Mouse (Mus musculus): ENCODE data around the gene Sulf2. TPM values are rescaled to one million over a fixed set of nuclear protein-coding genes. Genes with fewer than 3 reads are reported as not detected.

The Sulf2 gene
- total and polyA plus RNA-seq, 2 experiments from 2014 or later = 54.8 to 86.5 TPM

DNA sequence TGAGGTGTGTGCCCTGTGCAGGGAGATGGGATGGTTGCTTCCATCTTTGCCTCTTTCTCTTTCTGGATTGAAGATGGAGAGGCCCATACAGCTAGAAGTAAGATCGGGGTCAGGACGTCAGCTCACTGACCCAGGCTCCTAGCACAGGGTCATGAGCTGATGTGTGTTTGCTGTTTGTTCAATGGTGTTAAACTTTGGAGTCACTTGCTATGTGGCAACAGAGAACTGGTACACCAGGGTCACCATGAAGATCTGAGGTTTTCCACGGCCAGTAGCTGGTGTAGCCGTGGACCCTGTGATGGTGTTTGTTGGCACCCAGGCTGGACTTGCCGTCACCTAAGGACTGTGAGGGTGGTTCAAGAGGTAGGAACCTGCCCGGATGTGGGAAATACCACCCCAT, 63.1 kb downstream of the Sulf2 start:
- Histone ChIP-seq H3K27ac (ENCODE audit: low read depth) (no peak overlapping the region), H3K27me3 (ENCODE audit: control insufficient read depth, insufficient read depth, low read length) (no peaks in the 10 kb centered on the region), H3K4me1 (ENCODE audit: control insufficient read depth, insufficient read depth) (peaks cover 8% of the 10 kb centered on the region), H3K4me2 (ENCODE audit: low read depth, low read length) (no peak overlapping the region), H3K4me3 (ENCODE audit: low read depth, low read length) (no peak overlapping the region), H3K9ac (replicated peaks; ENCODE audit: low read depth, low read length) (no peak overlapping the region), H3K36me3 (replicated peaks; ENCODE audit: control insufficient read depth, insufficient read depth, low read length) (peaks cover 44% of the 10 kb centered on the region), H3K9me3 (replicated peaks; ENCODE audit: control insufficient read depth, low read length) (no peaks in the 10 kb centered on the region)
- WGBS = 88% methylated on average over 6 of the region's 6 CpGs
- no peak for TF ChIP-seq EP300 (IDR thresholded peaks at IDR 0.05; ENCODE audit: low read depth)
- TF ChIP-seq CTCF (IDR thresholded peaks at IDR 0.05; ENCODE audit: low read depth) = no peak
- no peak for DNase-seq (ENCODE audit: low spot score)
- no peak for ATAC-seq (ENCODE audit: insufficient read depth, low read depth)

DNA sequence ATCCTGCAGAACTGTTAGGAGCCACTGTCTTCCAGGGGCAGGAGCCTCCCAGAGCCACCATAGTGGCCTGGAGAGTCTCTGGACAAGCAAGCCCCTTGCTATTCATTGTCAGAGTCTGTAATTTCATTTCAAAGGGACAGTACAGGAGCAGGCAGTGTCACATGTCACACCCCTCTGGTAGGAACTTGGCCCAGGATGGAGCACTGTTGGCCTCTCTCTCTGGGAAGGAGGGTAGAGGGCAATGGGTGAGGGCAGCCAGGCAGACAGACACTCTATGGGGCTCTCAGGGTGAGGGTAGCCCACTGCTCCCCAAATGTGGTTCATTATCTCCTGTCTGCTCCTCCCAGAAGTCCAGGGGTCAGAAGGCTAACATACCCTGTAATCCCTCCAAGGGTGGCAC, 63.9 kb downstream of the Sulf2 start:
- no peaks in the 10 kb centered on the region for H3K9me3 ChIP-seq (replicated peaks; ENCODE audit: control insufficient read depth, low read length)
- TF ChIP-seq CTCF (IDR thresholded peaks at IDR 0.05; ENCODE audit: low read depth) = no peak
- no peak for TF ChIP-seq EP300 (IDR thresholded peaks at IDR 0.05; ENCODE audit: low read depth)
- no peak for ATAC-seq (ENCODE audit: insufficient read depth, low read depth)
- no peak overlapping the region for H3K4me2 ChIP-seq (ENCODE audit: low read depth, low read length)
- peaks cover 8% of the 10 kb centered on the region for H3K4me1 ChIP-seq (ENCODE audit: control insufficient read depth, insufficient read depth)
- DNase-seq (ENCODE audit: low spot score) = no peak
- peaks cover 47% of the 10 kb centered on the region for H3K36me3 ChIP-seq (replicated peaks; ENCODE audit: control insufficient read depth, insufficient read depth, low read length)
- no peaks in the 10 kb centered on the region for H3K27me3 ChIP-seq (ENCODE audit: control insufficient read depth, insufficient read depth, low read length)
- H3K27ac ChIP-seq (ENCODE audit: low read depth) = no peak overlapping the region
- no peak overlapping the region for H3K4me3 ChIP-seq (ENCODE audit: low read depth, low read length)
- H3K9ac ChIP-seq (replicated peaks; ENCODE audit: low read depth, low read length) = no peak overlapping the region

DNA sequence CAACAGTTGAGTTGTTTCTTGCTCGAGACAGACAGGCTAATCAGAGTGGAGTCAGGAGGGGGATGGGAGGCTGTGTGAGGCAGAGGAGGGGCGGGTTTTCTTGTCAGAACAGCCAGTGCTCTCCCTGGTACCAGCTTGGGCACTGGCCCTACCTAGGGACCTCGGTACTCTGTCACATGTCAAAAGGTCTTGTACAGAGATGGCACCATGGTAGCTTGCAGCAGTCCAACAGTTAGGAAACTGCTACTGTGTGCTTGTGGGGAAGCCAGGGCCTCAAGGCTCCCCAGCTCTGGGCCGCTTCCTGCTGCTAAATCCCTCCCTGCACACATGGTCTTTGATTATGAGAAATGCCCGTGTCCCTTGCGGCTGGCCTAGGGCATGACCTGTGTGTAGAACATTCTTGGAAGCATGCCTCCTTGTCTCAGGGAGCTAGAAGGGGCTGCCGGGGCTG, 65.3 kb downstream of the Sulf2 start:
- H3K27ac ChIP-seq (ENCODE audit: low read depth) = peak overlapping the region; percentile 69
- H3K9me3 ChIP-seq (replicated peaks; ENCODE audit: control insufficient read depth, low read length) = no peaks in the 10 kb centered on the region
- 18% methylated on average over 7 of the region's 7 CpGs for WGBS
- H3K9ac ChIP-seq (replicated peaks; ENCODE audit: low read depth, low read length) = no peak overlapping the region; the same call in 1 of the 2 replicates
- no peak overlapping the region for H3K4me3 ChIP-seq (ENCODE audit: low read depth, low read length)
- no peaks in the 10 kb centered on the region for H3K27me3 ChIP-seq (ENCODE audit: control insufficient read depth, insufficient read depth, low read length)
- H3K4me1 ChIP-seq (ENCODE audit: control insufficient read depth, insufficient read depth) = peaks cover 8% of the 10 kb centered on the region
- peaks cover 48% of the 10 kb centered on the region for H3K36me3 ChIP-seq (replicated peaks; ENCODE audit: control insufficient read depth, insufficient read depth, low read length)
- ATAC-seq (ENCODE audit: insufficient read depth, low read depth) (peak; percentile 48), DNase-seq (ENCODE audit: low spot score) (peak; percentile 38)
- no peak overlapping the region for H3K4me2 ChIP-seq (ENCODE audit: low read depth, low read length)
- no peak for TF ChIP-seq EP300 (IDR thresholded peaks at IDR 0.05; ENCODE audit: low read depth)

DNA sequence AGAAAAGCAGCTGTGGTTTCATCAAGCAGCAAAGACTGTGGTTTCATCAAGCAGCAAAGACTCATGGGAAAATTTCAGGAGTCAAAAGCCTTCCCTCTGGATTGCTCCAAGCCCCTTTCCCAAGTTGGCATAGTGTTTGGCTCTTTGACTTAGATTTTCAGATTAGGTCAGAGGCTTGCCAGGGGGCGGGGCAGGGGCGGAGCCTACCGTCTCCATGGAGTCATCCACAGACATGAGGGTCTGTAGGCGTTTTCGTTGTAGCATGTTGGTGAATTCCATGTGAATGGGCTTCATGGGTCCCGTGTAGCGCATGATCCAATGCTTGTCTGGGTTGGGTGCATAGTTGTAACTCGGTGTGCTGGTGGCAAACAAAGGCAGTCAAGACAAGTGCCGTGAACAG, 66.5 kb downstream of the Sulf2 start:
- ATAC-seq (ENCODE audit: insufficient read depth, low read depth) (no peak), DNase-seq (ENCODE audit: low spot score) (no peak)
- no peak overlapping the region for H3K4me3 ChIP-seq (ENCODE audit: low read depth, low read length)
- H3K27me3 ChIP-seq (ENCODE audit: control insufficient read depth, insufficient read depth, low read length) = no peaks in the 10 kb centered on the region
- H3K9me3 ChIP-seq (replicated peaks; ENCODE audit: control insufficient read depth, low read length) = no peaks in the 10 kb centered on the region
- WGBS = 90% methylated on average over 9 of the region's 9 CpGs
- peaks cover 41% of the 10 kb centered on the region for H3K36me3 ChIP-seq (replicated peaks; ENCODE audit: control insufficient read depth, insufficient read depth, low read length)
- no peak overlapping the region for H3K27ac ChIP-seq (ENCODE audit: low read depth)
- H3K4me2 ChIP-seq (ENCODE audit: low read depth, low read length) = no peak overlapping the region
- H3K9ac ChIP-seq (replicated peaks; ENCODE audit: low read depth, low read length) = no peak overlapping the region
- peaks cover 8% of the 10 kb centered on the region for H3K4me1 ChIP-seq (ENCODE audit: control insufficient read depth, insufficient read depth)
- TF ChIP-seq CTCF (IDR thresholded peaks at IDR 0.05; ENCODE audit: low read depth) = no peak
- TF ChIP-seq EP300 (IDR thresholded peaks at IDR 0.05; ENCODE audit: low read depth) = no peak

DNA sequence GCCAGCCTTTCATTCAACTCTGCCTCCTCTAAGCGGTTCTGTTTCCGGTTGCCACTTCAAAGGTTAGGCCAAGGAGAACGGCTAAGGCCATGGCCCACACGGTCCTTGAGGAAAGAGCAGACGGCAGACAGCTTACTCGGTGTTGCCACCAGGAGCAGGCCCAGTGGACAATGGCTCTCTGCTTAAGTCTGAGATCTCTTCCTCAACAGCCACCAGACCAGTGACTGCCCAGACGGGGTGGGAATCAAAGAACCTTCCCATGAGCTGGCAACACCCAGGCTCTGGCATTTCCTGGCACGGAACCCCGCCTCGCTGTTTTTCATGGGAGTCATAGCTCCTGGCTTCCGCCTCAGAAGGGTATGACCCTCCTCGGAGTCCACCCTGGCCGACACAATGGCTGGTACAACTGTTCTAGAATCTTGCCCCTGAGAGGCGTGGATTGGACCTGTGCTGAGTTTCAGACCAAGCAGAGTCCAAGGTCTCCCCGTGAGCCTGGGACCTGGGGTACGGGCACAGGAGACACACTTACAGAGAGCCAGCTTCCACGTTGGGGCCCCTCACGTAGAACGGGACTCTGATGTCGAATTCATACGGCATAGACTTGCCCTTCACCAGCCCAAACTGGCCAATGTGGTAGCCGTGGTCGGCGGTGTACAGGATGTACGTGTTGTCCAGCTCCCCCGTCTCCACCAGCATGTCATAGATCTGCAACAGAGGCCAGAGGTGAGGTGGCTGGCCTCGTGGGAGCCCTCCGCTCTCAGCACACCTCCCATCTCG, 68.8 kb downstream of the Sulf2 start:
- no peak for DNase-seq (ENCODE audit: low spot score)
- Histone ChIP-seq H3K4me2 (ENCODE audit: low read depth, low read length) (no peak overlapping the region), H3K4me1 (ENCODE audit: control insufficient read depth, insufficient read depth) (peaks cover 12% of the 10 kb centered on the region), H3K27ac (ENCODE audit: low read depth) (no peak overlapping the region), H3K9me3 (replicated peaks; ENCODE audit: control insufficient read depth, low read length) (no peaks in the 10 kb centered on the region), H3K9ac (replicated peaks; ENCODE audit: low read depth, low read length) (no peak overlapping the region), H3K36me3 (replicated peaks; ENCODE audit: control insufficient read depth, insufficient read depth, low read length) (peaks cover 19% of the 10 kb centered on the region; the same call in 1 of the 2 replicates), H3K4me3 (ENCODE audit: low read depth, low read length) (no peak overlapping the region), H3K27me3 (ENCODE audit: control insufficient read depth, insufficient read depth, low read length) (no peaks in the 10 kb centered on the region)
- TF ChIP-seq CTCF (IDR thresholded peaks at IDR 0.05; ENCODE audit: low read depth) (no peak), EP300 (IDR thresholded peaks at IDR 0.05; ENCODE audit: low read depth) (no peak)
- no peak for ATAC-seq (ENCODE audit: insufficient read depth, low read depth)
- WGBS = 80% methylated on average over 29 of the region's 29 CpGs

DNA sequence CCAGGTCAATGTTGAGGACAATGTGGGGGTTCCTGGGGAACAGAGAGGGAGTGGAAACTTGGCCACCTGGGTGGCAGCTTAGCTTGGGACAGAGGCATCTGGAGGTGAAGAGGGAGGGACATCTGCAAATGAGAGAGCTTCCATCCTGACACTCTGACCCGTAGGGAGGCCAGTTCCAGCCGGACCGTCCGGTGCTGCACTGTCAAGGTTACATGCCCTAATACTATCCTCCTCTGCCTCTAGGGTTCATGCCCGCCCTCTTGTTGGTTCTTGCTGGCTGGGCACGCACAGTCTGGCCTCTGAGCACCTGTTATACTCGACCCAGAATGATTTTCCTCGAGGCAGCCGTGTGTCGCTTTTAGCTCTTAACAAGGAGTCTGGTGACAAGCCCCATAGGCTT, 69.7 kb downstream of the Sulf2 start:
- WGBS = 89% methylated on average over 10 of the region's 10 CpGs
- ATAC-seq (ENCODE audit: insufficient read depth, low read depth) (no peak), DNase-seq (ENCODE audit: low spot score) (no peak)
- Histone ChIP-seq H3K9ac (replicated peaks; ENCODE audit: low read depth, low read length) (no peak overlapping the region), H3K4me2 (ENCODE audit: low read depth, low read length) (no peak overlapping the region), H3K9me3 (replicated peaks; ENCODE audit: control insufficient read depth, low read length) (no peaks in the 10 kb centered on the region), H3K27ac (ENCODE audit: low read depth) (no peak overlapping the region), H3K27me3 (ENCODE audit: control insufficient read depth, insufficient read depth, low read length) (no peaks in the 10 kb centered on the region), H3K36me3 (replicated peaks; ENCODE audit: control insufficient read depth, insufficient read depth, low read length) (peaks cover 19% of the 10 kb centered on the region; the same call in 1 of the 2 replicates), H3K4me1 (ENCODE audit: control insufficient read depth, insufficient read depth) (peaks cover 20% of the 10 kb centered on the region), H3K4me3 (ENCODE audit: low read depth, low read length) (no peak overlapping the region)
- TF ChIP-seq CTCF (IDR thresholded peaks at IDR 0.05; ENCODE audit: low read depth) (no peak), EP300 (IDR thresholded peaks at IDR 0.05; ENCODE audit: low read depth) (no peak)
